Mouse (Mus musculus) heart, postnatal 0 days (tissue): ENCODE data around the gene Gm49322.

Experiments
- CTCF ChIP-seq: IDR thresholded peaks from 2 replicates; pipeline ENCODE4 v1.5.1; 2016; ENCODE audit warnings: antibody characterized with exemption, control low read depth, low read depth
- EP300 ChIP-seq: IDR thresholded peaks from 2 replicates; pipeline ENCODE4 v1.6.1; 2016; ENCODE audit warnings: antibody characterized with exemption, low read depth

GRCm38 (mm10) chr10:80574896-80575295 is 30.9 kb upstream of the Gm49322 start:
- TF ChIP-seq CTCF (no peak), EP300 (no peak)
